Mouse (Mus musculus) stomach, embryonic 14.5 days (tissue): ENCODE data around the gene Scn3a. TPM values are rescaled to one million over a fixed set of nuclear protein-coding genes. Genes with fewer than 3 reads are reported as not detected.
"Not testable (repeated sequence)": the region's sequence is repeated elsewhere in the genome, so short reads cannot be mapped to it uniquely, and the experiment has no call there.

Experiments used
- ATAC-seq: fragments of 200-750 bp; cut with Nextera tagmentation; 2 replicates; pipeline ENCODE4 v1.8.0; 2017; ENCODE audit warnings: low read depth, moderate TSS enrichment; ENCODE audit not compliant: insufficient number of reproducible peaks, insufficient read depth, low FRiP score
- H3K27ac ChIP-seq: fragments of 300-500 bp; sonication (generic); 2 replicates; pipeline ENCODE4 v1.5.1; 2014; ENCODE audit warnings: mild to moderate bottlenecking, low read length, moderate library complexity, mixed read lengths
- H3K27me3 ChIP-seq: fragments of 300-500 bp; sonication (generic); 2 replicates; pipeline ENCODE4 v1.6.1; 2014; ENCODE audit warnings: low read length, control low read depth, mixed read lengths; ENCODE audit not compliant: control insufficient read depth, insufficient read depth
- H3K36me3 ChIP-seq: fragments of 300-500 bp; sonication (generic); 2 replicates; pipeline ENCODE4 v1.6.1; 2014; ENCODE audit warnings: mild to moderate bottlenecking, control low read depth, low read length, moderate library complexity, mixed read lengths; ENCODE audit not compliant: control insufficient read depth, insufficient read depth
- H3K4me1 ChIP-seq: fragments of 300-500 bp; sonication (generic); 2 replicates; pipeline ENCODE4 v1.6.1; 2014; ENCODE audit warnings: low read length, control low read depth, mixed read lengths; ENCODE audit not compliant: control insufficient read depth, insufficient read depth
- H3K4me2 ChIP-seq: fragments of 300-500 bp; sonication (generic); replicated peaks from 2 replicates; pipeline ENCODE4 v1.6.1; 2014; ENCODE audit warnings: low read depth, low read length, control low read depth
- H3K4me3 ChIP-seq: fragments of 300-500 bp; sonication (generic); 2 replicates; pipeline ENCODE4 v1.5.1; 2014; ENCODE audit warnings: low read depth, low read length, control low read depth
- H3K9ac ChIP-seq: fragments of 300-500 bp; sonication (generic); replicated peaks from 2 replicates; pipeline ENCODE4 v1.6.1; 2014; ENCODE audit warnings: low read depth, mild to moderate bottlenecking, control low read depth, low read length, moderate library complexity, mixed read lengths
- H3K9me3 ChIP-seq: fragments of 300-500 bp; sonication (generic); 2 replicates; pipeline ENCODE4 v1.6.1; 2016; ENCODE audit warnings: low read depth, low read length, control low read depth; ENCODE audit not compliant: control insufficient read depth
- WGBS: fragments of 180-500 bp; shearing (Covaris S2); extraction: QIAGEN DNeasy Blood & Tissue Kit; methylation state at CpG from one replicate; pipeline ENCODE4 v1.1.7; 2014; 5-methylcytosine and 5-hydroxymethylcytosine counted together
- polyA plus RNA-seq: library from polyadenylated mRNA; unstranded; fragments of >200 nt; fragmentation: Nextera tagmentation; extraction: Ambion mirVana; gene quantifications from 2 replicates; pipeline ENCODE4 v1.2.1, GENCODE M21; 2014

Gene Scn3a
- polyA plus RNA-seq, 1 experiment from 2014 or later, result 1.9 TPM

- Histone ChIP-seq H3K36me3 (no peaks in the 10 kb centered on the region), H3K4me3 (no peak overlapping the region), H3K4me1 (peaks cover 3% of the 10 kb centered on the region; the same call in 1 of the 2 replicates), H3K27ac (no peak overlapping the region), H3K9ac (no peak overlapping the region), H3K27me3 (no peaks in the 10 kb centered on the region), H3K9me3 (no peaks in the 10 kb centered on the region), H3K4me2 (peak overlapping the region; percentile 18; the same call in 1 of the 2 replicates)
- no peak for ATAC-seq
- 45% methylated on average over 11 of the region's 11 CpGs for WGBS
Observed at GRCm38 (mm10) chr2:65471311-65471882, 96.0 kb downstream of the Scn3a start.

- H3K4me2 ChIP-seq, result no peak overlapping the region
- WGBS, result 92% methylated on average over 5 of the region's 5 CpGs
- no peak overlapping the region for H3K4me3 ChIP-seq
- H3K9ac ChIP-seq, result no peak overlapping the region
- no peaks in the 10 kb centered on the region for H3K36me3 ChIP-seq
- no peaks in the 10 kb centered on the region for H3K4me1 ChIP-seq
- H3K9me3 ChIP-seq, result no peaks in the 10 kb centered on the region
- H3K27me3 ChIP-seq, result no peaks in the 10 kb centered on the region
- no peak for ATAC-seq
- no peak overlapping the region for H3K27ac ChIP-seq
Observed at GRCm38 (mm10) chr2:65465694-65466093, 101.7 kb downstream of the Scn3a start.

GRCm38 (mm10) chr2:65453763-65454162, 113.7 kb downstream of the Scn3a start:
- Histone ChIP-seq H3K4me3 (no peak overlapping the region), H3K9ac (no peak overlapping the region), H3K9me3 (no peaks in the 10 kb centered on the region), H3K4me1 (no peaks in the 10 kb centered on the region), H3K27me3 (no peaks in the 10 kb centered on the region), H3K4me2 (no peak overlapping the region), H3K36me3 (no peaks in the 10 kb centered on the region), H3K27ac (no peak overlapping the region)
- 89% methylated on average over 6 of the region's 6 CpGs for WGBS
- no peak for ATAC-seq

GRCm38 (mm10) chr2:65451401-65452078, 115.9 kb downstream of the Scn3a start:
- H3K4me3 ChIP-seq, ATAC-seq, H3K9me3 ChIP-seq, H3K27me3 ChIP-seq, H3K4me1 ChIP-seq, H3K36me3 ChIP-seq, H3K27ac ChIP-seq, H3K4me2 ChIP-seq, H3K9ac ChIP-seq: not testable (repeated sequence)
- WGBS, result 93% methylated on average over 12 of the region's 14 CpGs

- Histone ChIP-seq H3K27ac (no peak overlapping the region), H3K36me3 (no peaks in the 10 kb centered on the region), H3K27me3 (no peaks in the 10 kb centered on the region), H3K9ac (no peak overlapping the region), H3K9me3 (no peaks in the 10 kb centered on the region), H3K4me1 (no peaks in the 10 kb centered on the region), H3K4me3 (no peak overlapping the region), H3K4me2 (no peak overlapping the region)
- WGBS, result 56% methylated on average over 2 of the region's 2 CpGs
- ATAC-seq, result no peak
Observed at GRCm38 (mm10) chr2:65450449-65451360, 116.7 kb downstream of the Scn3a start.

- no peaks in the 10 kb centered on the region for H3K27me3 ChIP-seq
- no peak overlapping the region for H3K4me3 ChIP-seq
- no peaks in the 10 kb centered on the region for H3K9me3 ChIP-seq
- H3K36me3 ChIP-seq, result no peaks in the 10 kb centered on the region
- H3K4me1 ChIP-seq, result no peaks in the 10 kb centered on the region
- no peak overlapping the region for H3K4me2 ChIP-seq
- H3K9ac ChIP-seq, result no peak overlapping the region
- WGBS, result 88% methylated on average over 5 of the region's 5 CpGs
- ATAC-seq, result no peak
- H3K27ac ChIP-seq, result no peak overlapping the region
Observed at GRCm38 (mm10) chr2:65449126-65449828, 118.2 kb downstream of the Scn3a start.

GRCm38 (mm10) chr2:65443082-65443481, 124.3 kb downstream of the Scn3a start:
- H3K27me3 ChIP-seq, result no peaks in the 10 kb centered on the region
- no peak overlapping the region for H3K4me3 ChIP-seq
- no peak overlapping the region for H3K4me2 ChIP-seq
- no peak for ATAC-seq
- H3K36me3 ChIP-seq, result no peaks in the 10 kb centered on the region
- no peaks in the 10 kb centered on the region for H3K9me3 ChIP-seq
- no peak overlapping the region for H3K9ac ChIP-seq
- H3K4me1 ChIP-seq, result no peaks in the 10 kb centered on the region
- H3K27ac ChIP-seq, result no peak overlapping the region
- WGBS, result 84% methylated on average over 4 of the region's 4 CpGs

- no peaks in the 10 kb centered on the region for H3K27me3 ChIP-seq
- no peak overlapping the region for H3K4me2 ChIP-seq
- no peak overlapping the region for H3K4me3 ChIP-seq
- no peak overlapping the region for H3K9ac ChIP-seq
- no peaks in the 10 kb centered on the region for H3K4me1 ChIP-seq
- H3K27ac ChIP-seq, result no peak overlapping the region
- no peaks in the 10 kb centered on the region for H3K9me3 ChIP-seq
- ATAC-seq, result no peak
- no peaks in the 10 kb centered on the region for H3K36me3 ChIP-seq
- WGBS, result 23% methylated on average over 5 of the region's 5 CpGs
Observed at GRCm38 (mm10) chr2:65441566-65441965, 125.9 kb downstream of the Scn3a start.
